Mouse (Mus musculus) kidney, embryonic 14.5 days (tissue): Measurements from ENCODE around the gene Gm29666. TPM values are rescaled to one million over a fixed set of nuclear protein-coding genes. Genes with fewer than 3 reads are reported as not detected.
"Not testable (repeated sequence)": the region's sequence is repeated elsewhere in the genome, so short reads cannot be mapped to it uniquely, and the experiment has no call there.

Experiments used
- ATAC-seq: fragments of 200-750 bp; cut with Nextera tagmentation; 2 replicates; pipeline ENCODE4 v1.8.0; 2017; ENCODE audit warnings: moderate number of reproducible peaks, mild to moderate bottlenecking, moderate TSS enrichment, moderate library complexity; ENCODE audit not compliant: low FRiP score, low TSS enrichment
- H3K27ac ChIP-seq: fragments of 300-500 bp; sonication (generic); 2 replicates; pipeline ENCODE4 v1.5.1; 2014; ENCODE audit warnings: low read depth, mild to moderate bottlenecking, low read length, moderate library complexity, mixed read lengths
- H3K27me3 ChIP-seq: fragments of 300-500 bp; sonication (generic); 2 replicates; pipeline ENCODE4 v1.6.1; 2014; ENCODE audit warnings: mild to moderate bottlenecking, low read length; ENCODE audit not compliant: control insufficient read depth, insufficient read depth
- H3K36me3 ChIP-seq: fragments of 300-500 bp; sonication (generic); 2 replicates; pipeline ENCODE4 v1.6.1; 2014; ENCODE audit warnings: low read length, mixed read lengths; ENCODE audit not compliant: control insufficient read depth, insufficient read depth
- H3K4me1 ChIP-seq: fragments of 300-500 bp; sonication (generic); 2 replicates; pipeline ENCODE4 v1.6.1; 2014; ENCODE audit warnings: low read length, mixed read lengths; ENCODE audit not compliant: control insufficient read depth, insufficient read depth
- H3K4me2 ChIP-seq: fragments of 300-500 bp; sonication (generic); replicated peaks from 2 replicates; pipeline ENCODE4 v1.6.1; 2014; ENCODE audit warnings: low read depth, mild to moderate bottlenecking, low read length
- H3K4me3 ChIP-seq: fragments of 300-500 bp; sonication (generic); 2 replicates; pipeline ENCODE4 v1.5.1; 2014; ENCODE audit warnings: mild to moderate bottlenecking, low read length
- H3K9ac ChIP-seq: fragments of 300-500 bp; sonication (generic); 2 replicates; pipeline ENCODE4 v1.6.1; 2014; ENCODE audit warnings: low read depth, mild to moderate bottlenecking, low read length, moderate library complexity
- H3K9me3 ChIP-seq: fragments of 300-500 bp; sonication (generic); 2 replicates; pipeline ENCODE4 v1.6.1; 2016; ENCODE audit warnings: low read length; ENCODE audit not compliant: control insufficient read depth
- WGBS: fragments of 180-500 bp; shearing (Covaris S2); extraction: QIAGEN DNeasy Blood & Tissue Kit; methylation state at CpG from one replicate; pipeline ENCODE4 v1.1.7; 2014; 5-methylcytosine and 5-hydroxymethylcytosine counted together
- polyA plus RNA-seq: library from polyadenylated mRNA; unstranded; fragments of >200 nt; fragmentation: Nextera tagmentation; extraction: Ambion mirVana; gene quantifications from 2 replicates; pipeline ENCODE4 v1.2.1, GENCODE M21; 2014

The Gm29666 gene
- polyA plus RNA-seq, 1 experiment from 2014 or later = 0.60 TPM

- no peaks in the 10 kb centered on the region for H3K9me3 ChIP-seq
- 0 out of 2 replicates have a peak, but pooled peaks cover 12% of the 10 kb centered on the region for H3K4me1 ChIP-seq
- H3K4me2 ChIP-seq = peak overlapping the region; percentile 89
- ATAC-seq = no peak
- H3K27ac ChIP-seq = no peak overlapping the region; the same call in 1 of the 2 replicates
- H3K9ac ChIP-seq = peak overlapping the region; percentile 97; the same call in 1 of the 2 replicates
- H3K36me3 ChIP-seq = peaks cover 31% of the 10 kb centered on the region
- WGBS = 12% methylated on average over 9 of the region's 9 CpGs
- peak overlapping the region; percentile 99 for H3K4me3 ChIP-seq
- H3K27me3 ChIP-seq = no peaks in the 10 kb centered on the region
Observed at GRCm38 (mm10) chr15:84924781-84925315, 5.0 kb upstream of the Gm29666 start.

- peak; percentile 69 for ATAC-seq
- WGBS = under 1% methylated on average over 55 of the region's 68 CpGs
Observed at GRCm38 (mm10) chr15:84923508-84924181, 3.8 kb upstream of the Gm29666 start.

GRCm38 (mm10) chr15:84922884-84923507 is 3.2 kb upstream of the Gm29666 start, which contains the start of gene Nup50:
Nup50 (plus strand) TSS chr15:84923411.
- H3K27ac ChIP-seq = peak within 1 kb of the TSS; percentile 98
- WGBS = under 1% methylated on average over 59 of the region's 60 CpGs
- peaks cover 13% of the 10 kb centered on the region for H3K36me3 ChIP-seq
- H3K4me2 ChIP-seq = peak within 1 kb of the TSS; percentile 89
- peak within 1 kb of the TSS; percentile 99 for H3K4me3 ChIP-seq
- H3K9ac ChIP-seq = peak within 1 kb of the TSS; percentile 97
- H3K4me1 ChIP-seq = 0 out of 2 replicates have a peak, but pooled peaks cover 12% of the 10 kb centered on the region
- no peaks in the 10 kb centered on the region for H3K27me3 ChIP-seq
- H3K9me3 ChIP-seq = no peaks in the 10 kb centered on the region
- peak; percentile 90 for ATAC-seq

More at GRCm38 (mm10) chr15:84923508-84924181, 3.8 kb upstream of the Gm29666 start:
- Histone ChIP-seq H3K27ac (peak overlapping the region; percentile 98), H3K9ac (peak overlapping the region; percentile 97), H3K9me3 (no peaks in the 10 kb centered on the region), H3K4me1 (0 out of 2 replicates have a peak, but pooled peaks cover 12% of the 10 kb centered on the region), H3K4me2 (peak overlapping the region; percentile 89), H3K4me3 (peak overlapping the region; percentile 99), H3K27me3 (no peaks in the 10 kb centered on the region), H3K36me3 (peaks cover 19% of the 10 kb centered on the region)

- H3K27me3 ChIP-seq = no peaks in the 10 kb centered on the region
- no peak overlapping the region for H3K4me3 ChIP-seq
- 93% methylated on average over 3 of the region's 3 CpGs for WGBS
- no peak for ATAC-seq
- no peak overlapping the region for H3K9ac ChIP-seq
- H3K9me3 ChIP-seq = no peaks in the 10 kb centered on the region
- no peaks in the 10 kb centered on the region for H3K4me1 ChIP-seq
- no peak overlapping the region for H3K4me2 ChIP-seq
- no peaks in the 10 kb centered on the region for H3K36me3 ChIP-seq
- H3K27ac ChIP-seq = no peak overlapping the region
Observed at GRCm38 (mm10) chr15:84913201-84913600, 6.6 kb downstream of the Gm29666 start.

GRCm38 (mm10) chr15:84903843-84904385 is 15.9 kb downstream of the Gm29666 start:
- no peak for ATAC-seq
- Histone ChIP-seq H3K4me3 (no peak overlapping the region), H3K4me2 (no peak overlapping the region), H3K27me3 (no peaks in the 10 kb centered on the region), H3K4me1 (no peaks in the 10 kb centered on the region), H3K27ac (no peak overlapping the region), H3K9ac (no peak overlapping the region), H3K9me3 (no peaks in the 10 kb centered on the region), H3K36me3 (no peaks in the 10 kb centered on the region)
- 81% methylated on average over 7 of the region's 7 CpGs for WGBS

- Histone ChIP-seq H3K4me1 (no peaks in the 10 kb centered on the region), H3K27me3 (no peaks in the 10 kb centered on the region), H3K27ac (no peak overlapping the region), H3K4me2 (no peak overlapping the region), H3K4me3 (no peak overlapping the region), H3K36me3 (no peaks in the 10 kb centered on the region), H3K9me3 (no peaks in the 10 kb centered on the region), H3K9ac (no peak overlapping the region)
- no peak for ATAC-seq
- WGBS = 29% methylated on average over 7 of the region's 7 CpGs
Observed at GRCm38 (mm10) chr15:84898077-84898476, 21.8 kb downstream of the Gm29666 start.

- no peak overlapping the region for H3K9ac ChIP-seq
- no peaks in the 10 kb centered on the region for H3K27me3 ChIP-seq
- no peak overlapping the region for H3K4me2 ChIP-seq
- 82% methylated on average over 1 of the region's 1 CpGs for WGBS
- no peaks in the 10 kb centered on the region for H3K36me3 ChIP-seq
- no peak overlapping the region for H3K4me3 ChIP-seq
- no peak for ATAC-seq
- H3K27ac ChIP-seq = no peak overlapping the region
- no peaks in the 10 kb centered on the region for H3K9me3 ChIP-seq
- no peaks in the 10 kb centered on the region for H3K4me1 ChIP-seq
Observed at GRCm38 (mm10) chr15:84896664-84897063, 23.2 kb downstream of the Gm29666 start.

GRCm38 (mm10) chr15:84896216-84896615 is 23.6 kb downstream of the Gm29666 start:
- H3K4me3 ChIP-seq, H3K27ac ChIP-seq, H3K9ac ChIP-seq, H3K9me3 ChIP-seq, H3K4me1 ChIP-seq, H3K4me2 ChIP-seq, H3K36me3 ChIP-seq, ATAC-seq, H3K27me3 ChIP-seq: not testable (repeated sequence)
- 77% methylated on average over 10 of the region's 10 CpGs for WGBS

- no peak for ATAC-seq
- H3K27ac ChIP-seq = no peak overlapping the region
- WGBS = 0% methylated on average over 3 of the region's 3 CpGs
- H3K4me1 ChIP-seq = no peaks in the 10 kb centered on the region
- H3K4me2 ChIP-seq = no peak overlapping the region
- no peak overlapping the region for H3K4me3 ChIP-seq
- no peaks in the 10 kb centered on the region for H3K27me3 ChIP-seq
- H3K9ac ChIP-seq = no peak overlapping the region
- H3K36me3 ChIP-seq = no peaks in the 10 kb centered on the region
- no peaks in the 10 kb centered on the region for H3K9me3 ChIP-seq
Observed at GRCm38 (mm10) chr15:84891658-84892057, 28.2 kb downstream of the Gm29666 start.
